ENCODE assay signal across 10 mouse cellular contexts in the genomic region with DNA sequence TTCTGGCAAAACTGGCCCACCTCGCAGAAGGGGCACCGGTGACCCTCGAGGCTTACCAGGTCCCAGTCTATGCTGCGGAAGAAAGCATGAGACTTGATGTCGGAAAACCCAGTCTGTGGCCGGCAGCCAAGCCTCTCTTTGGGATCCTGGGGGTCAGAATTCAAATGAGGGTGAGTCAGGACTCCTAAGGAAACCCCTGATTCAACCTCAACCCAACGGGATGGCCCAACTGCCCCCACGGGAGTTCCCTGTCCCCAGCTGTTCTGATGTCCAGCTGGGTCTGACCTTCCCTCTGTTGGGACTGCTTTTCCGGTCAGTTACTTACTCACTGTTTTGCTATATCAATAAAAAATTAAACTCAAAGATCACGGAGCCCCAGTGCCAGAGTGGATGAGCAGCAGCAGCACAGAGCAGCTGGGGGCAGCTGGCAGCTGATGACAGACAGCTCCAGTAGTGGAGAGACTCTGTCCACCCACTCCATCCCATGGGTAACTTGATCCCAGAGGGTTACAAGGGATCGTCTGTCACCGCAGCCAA. TPM values are rescaled to one million over a fixed set of nuclear protein-coding genes. Genes with fewer than 3 reads are reported as not detected.
DNase-seq lines count a peak whose midpoint lies in the region; ATAC-seq lines count a peak whose summit lies in the region.
"Had no signal": no experiment of that assay in that cellular context is flagged by ENCODE, and none has a peak within 500 bp of the region (broad histone marks: within the 10 kb centered on the region; RNA-seq: fewer than 3 reads in every experiment).

No protein-coding gene starts in this region.

- H3K36me3 ChIP-seq in limb, embryonic 13.5 days, result no peaks in the 10 kb centered on the region
- H3K36me3 ChIP-seq in forebrain, embryonic 14.5 days (ENCODE audit: control insufficient read depth, insufficient read depth, low read length), result peaks cover 9% of the 10 kb centered on the region; the same call in 1 of the 2 replicates

- intact Hi-C loops in heart, postnatal 14 days (cut with DNase I), result loop anchor here (1.0 kb wide), 1 partner anchor 41 kb away; no protein-coding TSS in a partner anchor

- 49% methylated on average over 12 of the region's 12 CpGs for WGBS in limb, embryonic 13.5 days
- 72% methylated on average over 12 of the region's 12 CpGs for WGBS in forebrain, embryonic 14.5 days

- ATAC-seq in limb, embryonic 13.5 days (ENCODE audit: low FRiP score, low read depth), result peak; percentile 73
- ATAC-seq in forebrain, embryonic 14.5 days, result no peak

- DNase-seq in cerebellum, postnatal 25 days, result peak; percentile 52 to 58
- DNase-seq in cerebellum, adult 11 months, result no peak
- peak; percentile 69 for DNase-seq in 3T3-L1 (ENCODE audit: low read depth, low spot score)
- DNase-seq in heart, postnatal 14 days, result peak; percentile 22 to 44
- DNase-seq in layer of hippocampus, adult 8-10 months (ENCODE audit: low spot score in 2 of 2), result no peak
- no peak for DNase-seq in forebrain, embryonic 14.5 days (ENCODE audit: low spot score)
- no peak for DNase-seq in layer of hippocampus, adult 11-12 months (ENCODE audit: low spot score)

- H3K4me3 ChIP-seq in limb, embryonic 13.5 days, result no peak overlapping the region
- H3K4me3 ChIP-seq in forebrain, embryonic 14.5 days (ENCODE audit: low read depth, low read length), result no peak overlapping the region
- H3K4me3 ChIP-seq: neural tube, embryonic 12.5 days had no signal

- peak overlapping the region; percentile 44; the same call in 1 of the 2 replicates for H3K27ac ChIP-seq in limb, embryonic 13.5 days
- H3K27ac ChIP-seq in forebrain, embryonic 14.5 days (ENCODE audit: low read depth, low read length), result no peak overlapping the region
- H3K27ac ChIP-seq: liver, embryonic 14.5 days; neural tube, embryonic 12.5 days had no signal

- H3K27me3 ChIP-seq in limb, embryonic 13.5 days, result no peaks in the 10 kb centered on the region
- H3K27me3 ChIP-seq in forebrain, embryonic 14.5 days (replicated peaks; ENCODE audit: control insufficient read depth, insufficient read depth, low read length), result no peaks in the 10 kb centered on the region
- H3K27me3 ChIP-seq: neural tube, embryonic 12.5 days had no signal

- peaks cover 28% of the 10 kb centered on the region for H3K4me1 ChIP-seq in limb, embryonic 13.5 days
- no peaks in the 10 kb centered on the region for H3K4me1 ChIP-seq in forebrain, embryonic 14.5 days (ENCODE audit: control insufficient read depth, insufficient read depth, low read length)
- H3K4me1 ChIP-seq: neural tube, embryonic 12.5 days had no signal

- H3K4me2 ChIP-seq in limb, embryonic 13.5 days (replicated peaks), result no peak overlapping the region
- no peak overlapping the region for H3K4me2 ChIP-seq in forebrain, embryonic 14.5 days (ENCODE audit: low read length)
- H3K4me2 ChIP-seq: neural tube, embryonic 12.5 days had no signal

- H3K9ac ChIP-seq in limb, embryonic 13.5 days, result 0 out of 2 replicates have a peak overlapping the region, but pooled peaks have one; percentile 39
- H3K9ac ChIP-seq in forebrain, embryonic 14.5 days (ENCODE audit: low read length), result no peak overlapping the region
- H3K9ac ChIP-seq: liver, embryonic 14.5 days; neural tube, embryonic 12.5 days had no signal

- no peaks in the 10 kb centered on the region for H3K9me3 ChIP-seq in limb, embryonic 13.5 days
- H3K9me3 ChIP-seq in forebrain, embryonic 14.5 days (replicated peaks; ENCODE audit: control insufficient read depth, low read length), result no peaks in the 10 kb centered on the region
- H3K9me3 ChIP-seq: neural tube, embryonic 12.5 days had no signal

RNA-seq across cellular contexts. Expression of a gene that starts 18.1 kb away (rescaled TPM):
- total RNA-seq in heart, postnatal 14 days (2021), result 10 to 100 TPM; 19.0 to 19.6 TPM
- 92.1 and 97.8 TPM in 2 replicates for polyA plus RNA-seq in limb, embryonic 13.5 days (2015; fragmentation: Nextera tagmentation; extraction: Ambion mirVana)
- total RNA-seq in layer of hippocampus, adult 8-10 months (2022), result 10 to 100 TPM; 24.1 to 35.0 (median 31.4) TPM
- polyA plus RNA-seq in forebrain, embryonic 14.5 days (2014; fragmentation: Nextera tagmentation; extraction: Ambion mirVana), result 81.2 and 87.4 TPM in 2 replicates

RNA-seq across cellular contexts. Expression of a gene that starts 45.3 kb away (rescaled TPM):
- 10 to 100 TPM; 65.0 to 65.3 TPM for total RNA-seq in heart, postnatal 14 days (2021)
- 24.4 and 24.8 TPM in 2 replicates for polyA plus RNA-seq in limb, embryonic 13.5 days (2015; fragmentation: Nextera tagmentation; extraction: Ambion mirVana)
- 100 to 1,000 TPM; 122 to 130 (median 125) TPM for total RNA-seq in layer of hippocampus, adult 8-10 months (2022)
- polyA plus RNA-seq in forebrain, embryonic 14.5 days (2014; fragmentation: Nextera tagmentation; extraction: Ambion mirVana), result 16.2 and 17.1 TPM in 2 replicates

Comparison
In these comparisons a context has a peak if more than half of its experiments do, and no peak if none do; other contexts are left out.
1. DNase-seq: peak in cerebellum, postnatal 25 days (2 of 2), 3T3-L1 (single experiment) and heart, postnatal 14 days (2 of 2); none in cerebellum, adult 11 months (single experiment), layer of hippocampus, adult 8-10 months (0 of 2), forebrain, embryonic 14.5 days (single experiment) and layer of hippocampus, adult 11-12 months (single experiment).